Mouse (Mus musculus): Measurements from ENCODE around the gene Nfia.

Nfia gene

DNA sequence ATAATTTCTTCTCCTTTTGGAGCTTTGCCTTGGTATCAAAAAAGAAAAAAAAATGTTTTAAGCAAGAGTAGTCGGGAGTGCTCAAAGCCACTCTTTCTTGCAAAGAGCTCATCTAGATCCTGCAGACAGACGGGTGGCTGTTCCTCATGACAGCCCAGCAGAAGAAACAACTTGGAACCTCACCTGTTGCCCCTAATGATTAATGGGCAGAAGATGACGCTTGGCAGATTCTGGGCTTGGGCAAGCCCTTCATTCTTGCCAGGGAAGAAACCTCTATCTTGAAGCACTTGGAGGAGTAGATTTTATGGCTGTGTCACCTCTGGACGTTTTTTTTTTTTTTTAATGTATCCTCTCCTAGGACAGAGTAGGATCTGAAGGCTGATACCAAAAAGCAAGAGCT lies 285.2 kb downstream of the Nfia start:
- DNase-seq (ENCODE audit: low spot score in 2 of 2): no peak

DNA sequence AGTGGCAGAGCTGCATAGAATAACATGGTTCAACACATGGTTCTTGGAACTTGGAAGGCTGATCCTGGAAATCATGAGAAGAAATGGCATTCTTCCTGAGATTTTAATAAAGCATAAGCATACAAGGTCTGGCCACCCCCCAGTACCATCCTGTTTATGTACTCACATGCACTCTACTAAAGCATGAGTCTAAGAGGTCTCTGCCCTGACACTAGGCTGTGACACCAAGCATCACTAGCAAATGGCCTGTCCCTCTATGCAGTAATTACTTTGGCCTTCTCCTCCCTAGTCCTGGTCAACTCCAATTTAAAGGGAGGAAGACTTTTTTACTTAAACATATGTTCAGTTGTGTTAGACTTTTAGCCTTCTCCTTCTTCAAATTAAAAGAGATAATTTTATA lies 285.6 kb downstream of the Nfia start:
- no peak for DNase-seq (ENCODE audit: low spot score in 2 of 2)

DNA sequence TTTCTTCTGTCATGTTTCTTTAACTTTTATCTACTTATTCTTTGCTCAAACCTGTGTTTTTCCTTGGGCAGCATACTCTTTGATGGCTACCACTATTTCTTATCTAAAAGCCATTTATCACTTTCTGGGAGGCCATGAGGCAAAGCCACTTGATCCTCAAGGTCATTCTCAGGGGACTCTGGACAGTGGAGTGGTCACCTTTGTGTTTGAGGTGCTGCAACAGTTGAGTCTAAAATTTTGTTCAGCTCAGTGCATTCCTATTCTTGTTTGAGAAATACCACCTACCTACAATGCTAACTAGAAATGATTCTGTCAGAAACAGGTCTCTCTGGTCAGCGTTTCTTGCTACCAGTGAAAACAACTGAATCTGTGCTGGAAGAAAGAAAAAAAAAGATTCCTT lies 288.1 kb downstream of the Nfia start:
- no peak for DNase-seq (ENCODE audit: low spot score in 2 of 2)

DNA sequence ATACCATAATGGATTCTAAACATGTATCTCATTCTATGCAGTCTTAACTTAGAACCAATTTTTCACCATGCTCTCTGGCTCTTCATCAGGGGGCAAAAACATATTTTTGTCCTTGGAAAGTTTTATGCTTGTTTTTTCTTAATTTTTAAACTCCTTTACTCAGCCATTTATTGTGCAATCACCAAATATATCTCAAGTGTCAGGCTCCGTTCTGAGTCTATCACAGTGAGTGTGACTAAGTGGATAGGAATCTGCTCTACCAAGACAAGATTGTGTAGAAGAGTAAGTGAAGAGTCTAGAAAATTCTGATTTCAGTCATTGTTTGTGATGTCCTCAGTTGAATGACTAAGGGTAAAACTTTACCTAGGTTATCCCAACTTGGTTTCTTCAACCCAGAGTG lies 288.6 kb downstream of the Nfia start:
- DNase-seq (ENCODE audit: low spot score in 2 of 2): no peak

DNA sequence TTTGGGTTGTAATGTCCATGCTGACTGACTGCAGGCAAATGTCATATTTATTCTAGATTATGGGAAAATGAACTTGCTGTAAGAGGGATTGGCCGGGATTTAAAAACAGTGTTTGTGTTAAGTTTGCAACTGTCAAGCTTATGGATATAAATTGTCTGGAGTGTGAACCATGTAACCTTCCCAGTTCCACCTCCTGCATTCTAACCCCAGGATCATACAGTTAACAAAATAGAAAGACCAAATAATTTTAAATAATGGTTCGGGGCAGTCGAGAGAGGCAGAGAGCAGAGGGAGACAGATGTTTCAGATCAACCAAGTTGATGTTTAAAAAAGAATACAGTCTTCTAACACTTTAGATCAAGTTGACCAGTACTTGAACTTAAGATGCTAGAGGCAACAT lies 290.7 kb downstream of the Nfia start:
- DNase-seq (ENCODE audit: low spot score in 2 of 2): no peak

DNA sequence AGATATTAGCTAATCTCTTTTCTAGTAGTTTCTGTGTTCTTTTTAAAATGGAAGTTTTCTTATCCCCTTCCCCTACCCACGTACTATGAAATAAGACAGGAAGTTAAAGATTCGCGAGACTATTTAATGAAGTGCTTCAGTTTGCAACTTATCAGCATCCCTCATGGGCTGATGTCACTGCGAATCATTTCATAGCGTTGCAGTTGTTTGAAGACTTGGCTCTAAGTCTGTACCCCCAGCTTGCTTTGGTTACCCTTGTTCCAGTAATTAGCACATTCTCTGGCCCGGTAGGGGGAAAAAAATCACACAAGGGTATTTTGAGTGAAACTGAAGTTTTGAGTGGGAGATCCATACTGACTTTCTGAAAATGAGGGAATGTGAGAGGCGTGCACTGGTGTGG lies 303.6 kb downstream of the Nfia start:
- DNase-seq (ENCODE audit: low spot score in 2 of 2): no peak

DNA sequence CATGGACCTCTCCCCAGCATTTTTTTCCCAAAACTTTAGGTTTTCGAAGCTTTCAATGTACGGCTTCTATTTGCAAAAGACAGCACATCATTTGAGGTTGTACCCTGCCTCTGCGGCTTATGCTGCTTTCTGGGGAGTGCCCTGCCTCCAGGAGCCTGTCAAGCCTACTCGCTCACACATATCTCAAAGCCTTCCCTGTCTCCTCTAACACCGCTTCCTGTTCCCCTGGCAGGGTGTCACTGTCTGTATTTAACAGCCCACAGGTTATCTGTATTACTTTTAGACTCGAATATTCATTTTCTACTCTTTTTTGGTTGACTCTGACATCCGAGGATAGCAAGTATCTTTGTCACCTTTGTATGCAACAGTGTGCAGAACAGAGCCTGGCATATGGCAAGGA lies 304.1 kb downstream of the Nfia start:
- no peak for DNase-seq (ENCODE audit: low spot score in 2 of 2)

DNA sequence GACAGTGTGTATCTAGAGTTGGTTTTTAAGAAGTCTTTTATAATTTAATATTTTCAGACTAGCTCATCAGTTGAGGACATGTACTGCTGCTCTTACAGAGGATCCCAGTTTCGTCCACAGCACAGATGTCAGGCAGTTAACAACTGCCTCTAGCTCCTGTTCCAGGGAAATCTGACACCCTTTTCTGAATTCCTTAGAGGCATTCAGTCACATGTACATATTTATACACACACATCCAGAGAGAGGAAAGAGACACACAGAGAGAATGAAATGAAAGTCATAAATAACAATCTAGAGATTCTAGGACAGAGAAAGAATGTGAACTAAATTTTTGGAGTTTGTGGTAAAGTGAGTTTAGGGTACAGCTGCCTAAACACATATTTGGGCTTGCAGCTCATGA lies 308.1 kb downstream of the Nfia start:
- no peak for DNase-seq (ENCODE audit: low spot score in 2 of 2)

DNA sequence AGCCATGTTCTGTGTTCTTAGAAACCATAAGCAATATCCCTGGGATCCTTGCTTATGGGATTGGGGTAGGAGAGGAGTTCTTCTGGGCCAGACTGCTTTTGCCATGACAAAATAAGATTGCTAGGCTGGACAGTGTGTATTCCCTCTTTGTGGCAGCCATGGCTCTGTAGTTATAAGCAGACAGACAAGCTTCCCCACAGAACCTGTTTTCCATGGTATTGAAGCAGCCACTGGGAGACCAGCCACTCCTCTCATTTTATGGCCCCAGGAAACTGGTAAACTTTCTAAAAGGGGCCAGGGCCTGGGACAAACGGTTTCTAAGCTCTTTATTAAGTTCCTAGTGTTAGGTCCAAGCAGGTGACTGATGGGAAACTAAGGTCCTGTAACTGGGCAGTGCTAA lies 309.4 kb downstream of the Nfia start:
- DNase-seq (ENCODE audit: low spot score in 2 of 2): no peak

DNA sequence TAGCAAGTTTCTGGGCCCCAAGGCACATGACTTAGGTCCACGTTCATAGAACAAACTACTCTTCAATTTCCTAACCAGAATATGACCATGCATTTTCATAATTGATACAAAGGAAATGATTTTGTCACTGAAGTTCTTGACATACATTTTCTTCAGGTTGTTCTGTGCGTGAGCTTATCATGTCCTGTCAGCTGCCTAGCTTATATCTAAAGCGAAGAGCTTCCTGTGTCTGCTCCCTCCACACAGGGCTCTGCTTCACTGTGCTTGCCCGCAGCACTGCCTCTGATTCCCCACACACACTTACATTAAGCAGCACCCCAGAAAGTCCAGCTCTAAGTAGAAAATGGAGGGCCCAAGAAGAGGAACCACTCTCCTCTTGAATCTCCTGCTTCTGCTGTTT lies 310.0 kb downstream of the Nfia start:
- DNase-seq (ENCODE audit: low spot score in 2 of 2): no peak

DNA sequence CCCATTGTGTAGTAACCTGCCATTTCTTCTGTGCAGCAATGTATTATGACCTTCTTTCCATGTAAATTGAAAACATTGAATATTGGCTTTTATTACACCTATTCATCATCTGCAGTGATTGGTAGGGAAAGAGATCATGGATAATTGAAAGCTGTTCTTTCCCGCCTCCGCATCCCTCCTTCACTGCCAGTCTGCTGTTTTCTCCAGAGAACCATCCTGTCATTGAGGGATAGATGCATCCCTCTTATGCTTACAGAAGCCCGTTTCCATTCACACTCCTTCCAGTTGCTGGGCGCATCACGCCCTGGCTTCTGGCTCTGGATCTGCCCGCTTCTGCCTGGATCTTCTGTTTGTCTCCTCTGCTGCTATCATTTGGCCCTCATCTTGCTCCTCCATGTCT lies 312.5 kb downstream of the Nfia start:
- DNase-seq (ENCODE audit: low spot score in 2 of 2): no peak

DNA sequence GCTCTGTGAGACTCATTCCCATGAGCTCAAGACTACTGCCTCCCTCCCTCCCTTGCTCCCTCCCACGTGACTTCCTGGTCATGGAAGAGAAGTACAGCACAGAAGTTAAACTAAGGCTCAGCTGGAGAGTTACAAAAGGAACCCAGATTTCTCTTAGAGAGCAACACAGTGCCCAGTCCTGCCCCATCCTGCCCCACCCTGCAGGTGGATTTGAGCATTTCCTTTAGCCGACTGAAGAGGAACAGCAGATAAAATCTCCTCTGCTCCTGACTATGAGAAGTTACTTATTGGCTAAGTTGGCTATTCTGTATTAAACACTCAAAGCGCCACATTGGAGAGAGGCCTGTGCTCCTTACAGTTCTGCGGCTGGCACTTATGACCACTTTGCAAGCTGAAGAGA lies 314.4 kb downstream of the Nfia start:
- no peak for DNase-seq (ENCODE audit: low spot score in 2 of 2)

DNA sequence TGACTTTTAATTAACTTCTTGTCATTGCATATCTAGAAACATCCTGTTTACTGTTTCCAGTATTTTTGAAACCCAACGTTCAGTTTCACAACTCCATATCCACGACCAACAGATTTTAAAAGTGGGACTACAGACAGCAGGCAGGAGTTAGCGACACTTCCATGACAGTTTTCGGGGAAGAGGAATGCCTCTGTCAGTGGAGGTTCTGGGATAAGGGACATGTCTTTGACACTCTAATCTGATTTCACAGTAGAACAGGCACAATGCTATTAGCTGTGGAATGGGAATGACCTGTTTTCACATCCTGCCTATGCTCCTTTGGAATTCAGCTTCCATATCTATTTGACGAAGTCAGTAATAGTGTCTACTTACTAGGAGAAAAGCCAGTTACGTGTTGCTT lies 317.5 kb downstream of the Nfia start:
- DNase-seq (ENCODE audit: low spot score in 2 of 2): no peak

DNA sequence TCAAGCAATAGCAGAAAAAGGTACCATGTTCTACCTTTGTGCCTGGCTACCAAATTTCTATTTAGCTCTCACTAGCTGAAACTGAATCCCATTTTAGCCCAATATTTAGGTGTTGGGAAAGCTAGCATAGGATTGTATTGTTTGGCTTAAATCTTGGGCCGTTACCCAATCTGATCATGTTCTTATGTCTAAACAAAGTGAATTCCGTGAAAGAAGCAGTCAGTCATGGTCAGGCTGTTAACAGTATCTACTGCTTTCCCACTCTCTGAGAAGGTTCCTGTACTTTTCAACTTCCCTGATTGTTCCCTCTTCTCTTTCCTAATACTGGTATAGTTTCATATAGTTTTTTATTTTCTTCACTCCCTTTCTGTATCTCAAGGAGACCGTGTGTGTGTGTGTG lies 318.1 kb downstream of the Nfia start:
- no peak for DNase-seq (ENCODE audit: low spot score in 2 of 2)

DNA sequence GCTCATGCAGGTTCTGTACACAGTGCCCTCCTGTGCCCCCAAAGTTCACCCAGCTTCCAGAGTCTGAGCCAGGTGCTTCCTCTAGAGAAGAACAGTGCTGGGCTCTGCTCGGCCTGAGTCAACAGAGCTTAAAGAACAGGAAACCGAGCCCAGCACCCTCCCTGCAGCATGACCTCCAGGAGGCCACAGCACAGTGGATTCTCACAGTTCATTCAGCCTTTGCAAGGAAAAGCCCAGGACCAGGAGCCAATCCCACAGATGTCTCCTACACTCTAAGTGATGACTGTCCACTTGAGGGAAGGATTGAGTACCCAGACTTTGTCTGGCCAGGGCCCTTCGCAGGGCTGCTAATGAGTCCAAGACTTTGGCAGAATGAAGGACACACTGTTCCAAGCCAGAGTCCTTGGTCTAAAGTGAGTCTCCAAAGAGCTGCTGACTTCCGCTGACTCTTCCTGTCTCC lies 318.9 kb downstream of the Nfia start:
- DNase-seq (ENCODE audit: low spot score in 2 of 2): peak in 1 of 2 experiments; percentile 14

DNA sequence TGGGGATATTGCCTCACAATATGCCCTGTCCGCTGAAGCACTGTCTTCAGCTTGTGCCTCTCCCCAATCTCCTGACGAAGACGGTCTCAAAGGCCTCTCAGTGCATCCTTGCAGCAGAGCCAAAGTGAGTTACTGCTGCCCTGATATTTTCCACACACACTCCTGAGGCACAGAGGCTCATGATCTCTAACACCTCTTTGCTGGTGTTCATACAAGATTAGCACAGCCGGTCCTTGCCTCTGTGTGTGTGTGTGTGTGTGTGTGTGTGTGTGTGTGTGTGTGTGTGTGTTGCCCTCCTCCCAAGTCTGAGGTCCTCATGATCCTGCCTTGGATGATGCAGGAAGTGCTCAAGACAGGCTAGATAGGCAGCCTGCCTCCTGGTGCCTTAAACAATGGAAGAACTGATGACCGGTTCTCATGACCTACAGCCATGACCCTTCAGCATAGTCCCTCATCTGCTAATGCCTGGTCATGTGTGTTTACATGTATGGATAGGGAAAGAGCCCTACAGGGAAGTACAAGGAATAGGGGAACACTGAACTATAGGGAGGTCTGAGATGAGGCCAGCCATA lies 319.5 kb downstream of the Nfia start:
- no peak for DNase-seq (ENCODE audit: low spot score in 2 of 2)

DNA sequence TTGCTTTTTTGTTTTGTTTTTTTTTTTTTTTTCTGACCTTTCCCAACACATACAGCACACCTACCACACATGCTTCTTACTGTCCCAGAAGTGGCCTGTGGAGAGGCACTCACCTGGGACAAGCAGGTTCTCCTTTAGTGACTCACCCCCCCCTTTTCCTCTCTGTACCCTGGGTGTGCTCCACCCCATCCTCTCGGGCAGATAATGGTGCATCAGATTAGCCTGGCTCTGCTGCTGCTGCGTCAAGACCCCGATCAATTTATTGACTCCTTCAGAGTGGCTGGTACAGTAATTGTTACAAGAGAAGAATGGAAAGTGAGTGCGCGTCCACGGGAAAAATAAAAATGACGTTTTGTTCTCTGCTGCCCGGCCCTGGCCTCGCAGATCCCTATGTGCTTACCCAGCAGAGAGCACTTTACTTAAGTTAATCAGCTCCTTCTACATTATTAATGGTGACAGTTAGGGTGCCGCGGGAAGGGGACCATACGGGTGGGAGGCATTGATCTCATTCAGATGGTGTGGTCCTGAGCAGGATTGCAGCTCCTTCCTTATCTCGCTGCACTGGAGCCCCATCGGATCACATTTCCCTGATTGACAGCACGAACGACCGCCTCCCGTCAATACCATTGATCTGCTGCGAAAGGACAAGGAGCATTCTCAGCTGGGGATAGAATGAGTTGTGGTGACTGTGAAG lies 321.7 kb downstream of the Nfia start:
- no peak for DNase-seq (ENCODE audit: low spot score in 2 of 2)

DNA sequence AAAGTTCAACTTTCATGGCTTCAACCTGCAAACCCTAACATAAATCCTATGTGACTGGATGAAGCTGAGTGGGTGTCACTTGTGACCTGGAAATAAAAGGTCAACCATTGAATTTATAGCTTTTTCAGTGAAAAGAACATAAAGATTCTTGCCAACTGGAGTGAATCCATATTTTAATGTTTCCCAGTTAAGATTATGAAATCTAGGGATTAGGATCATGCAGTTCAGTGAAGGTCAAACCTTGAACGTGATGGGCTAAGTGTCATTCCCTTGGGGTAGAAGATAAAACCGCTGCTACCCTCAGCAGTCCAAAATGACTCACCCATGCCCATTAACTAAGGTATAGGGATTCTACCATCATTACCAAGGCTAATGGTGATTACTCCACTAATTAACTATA lies 322.5 kb downstream of the Nfia start:
- DNase-seq (ENCODE audit: low spot score in 2 of 2): no peak

DNA sequence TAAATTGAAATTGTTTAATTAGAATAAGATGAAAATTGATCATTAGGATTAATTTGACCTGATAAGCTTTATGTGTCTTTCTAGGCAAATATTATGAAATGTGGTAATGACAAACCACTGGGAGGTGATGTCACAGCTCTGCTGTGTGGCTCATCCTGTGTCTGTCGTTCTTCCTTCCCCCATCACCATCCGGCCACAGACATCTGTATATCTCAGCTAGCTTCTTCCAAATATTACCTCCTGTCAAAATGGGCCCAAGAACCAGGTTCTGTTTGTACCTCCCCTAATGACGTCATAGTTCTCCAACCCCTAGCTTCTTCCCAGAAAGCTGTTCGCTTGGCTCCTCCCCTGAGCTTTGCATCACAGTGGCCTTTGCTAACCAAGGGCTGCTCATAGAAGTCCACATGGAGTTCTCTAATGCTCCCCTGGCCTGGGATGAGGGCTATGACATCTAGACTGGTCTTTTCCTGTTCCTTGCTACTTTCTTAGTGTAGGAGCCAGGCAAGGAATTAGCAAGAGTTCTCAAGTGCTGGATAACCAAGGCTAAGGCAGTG lies 324.6 kb downstream of the Nfia start:
- DNase-seq (ENCODE audit: low spot score in 2 of 2): no peak

DNA sequence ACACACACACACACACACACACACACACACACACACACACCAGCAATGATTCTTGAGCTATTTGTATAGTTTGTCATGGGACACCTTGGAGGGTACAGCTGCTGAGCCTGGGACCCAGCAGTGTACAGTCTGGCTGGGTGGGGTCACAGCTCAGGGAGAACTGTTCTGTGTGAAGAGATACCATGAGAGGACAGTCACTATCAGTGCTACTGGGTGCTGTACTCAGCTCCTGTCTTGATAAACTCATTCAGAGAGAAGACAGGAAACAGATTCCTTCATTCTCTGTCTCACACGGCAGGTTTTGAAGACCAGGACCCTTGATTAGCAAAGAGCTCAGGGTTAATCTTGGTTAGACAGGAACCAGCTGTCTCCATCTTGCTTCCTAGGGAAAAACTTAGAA lies 326.1 kb downstream of the Nfia start:
- DNase-seq (ENCODE audit: low spot score in 2 of 2): no peak

DNA sequence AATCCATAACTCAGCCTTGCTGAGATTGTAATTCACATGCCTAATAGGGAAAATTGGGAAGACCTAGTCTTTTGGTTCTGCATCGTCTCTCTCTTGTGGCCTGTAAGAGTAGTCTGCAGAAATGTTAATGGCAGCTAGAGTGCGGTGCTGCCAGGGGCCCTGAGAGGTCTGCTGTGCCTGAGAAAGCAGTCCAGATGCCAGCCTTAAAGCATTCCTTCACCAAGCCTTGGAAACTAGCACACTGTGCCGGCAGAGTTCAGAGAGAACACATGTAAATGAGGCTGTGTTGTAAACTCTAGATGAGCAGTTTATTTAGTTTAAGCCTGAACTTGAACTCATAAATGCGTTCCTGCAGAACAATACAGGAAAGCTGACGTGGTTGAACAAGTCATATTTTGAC lies 326.9 kb downstream of the Nfia start:
- DNase-seq (ENCODE audit: low spot score in 2 of 2): no peak

DNA sequence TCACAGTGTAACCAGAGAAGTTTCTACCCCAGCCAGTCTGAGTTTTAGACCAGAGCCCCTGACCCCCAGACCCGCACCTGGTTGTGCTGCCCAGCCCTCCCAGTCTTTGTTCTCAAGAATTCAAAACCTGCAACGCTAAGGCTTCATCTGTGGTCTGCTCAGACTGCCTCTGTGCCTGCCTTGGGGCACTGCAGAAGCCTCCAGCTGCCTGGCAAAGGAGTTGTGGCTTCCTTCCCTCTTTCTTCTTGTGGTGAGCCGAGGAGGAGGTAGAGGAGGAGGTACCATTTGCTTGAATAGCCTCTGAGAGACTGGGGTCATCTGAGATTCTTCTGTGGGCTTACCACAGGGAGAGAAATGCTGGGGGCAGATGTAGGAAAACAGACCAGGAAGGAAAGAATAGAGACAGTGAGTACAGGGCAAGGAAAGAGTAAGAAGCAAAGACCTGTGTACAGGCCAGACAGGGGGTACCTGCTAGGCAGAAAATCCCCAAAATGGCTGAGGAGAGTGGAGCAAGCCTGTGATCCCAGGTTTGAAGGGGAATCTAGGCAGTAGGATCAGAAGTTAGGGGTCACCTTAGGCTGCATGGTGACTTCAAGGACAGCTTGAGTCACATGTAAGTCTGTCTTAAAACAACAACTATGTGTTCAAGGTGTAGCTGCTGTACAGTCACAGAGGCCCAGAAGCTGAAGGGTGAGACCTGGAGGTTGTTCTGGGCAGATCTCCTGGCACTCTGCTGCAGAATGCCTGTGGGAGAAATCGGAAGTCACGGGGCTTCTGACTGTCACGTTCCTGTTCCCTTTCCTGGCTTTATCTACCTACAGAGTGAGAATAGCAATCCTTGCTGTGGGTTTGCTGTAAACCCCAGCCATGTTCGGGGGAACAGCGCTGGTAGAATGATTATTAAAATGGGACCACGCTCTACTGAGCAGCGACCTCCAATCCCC lies 328.9 kb downstream of the Nfia start:
- DNase-seq (ENCODE audit: low spot score in 2 of 2): no peak

Data from natural killer cell, adult 2 months (primary cell).